Mouse (Mus musculus) fat pad, adult 2 months (tissue): ENCODE data around the gene 6330409D20Rik.
A peak's percentile ranks its signal among the peaks of the same experiment; 100 is the strongest.

ENCODE experiments used
- DNase-seq: peaks from one replicate; pipeline ENCODE4 v3.0.0-alpha.2; 2011; ENCODE audit warnings: low read depth, low spot score; ENCODE audit errors: extremely low read depth

6330409D20Rik gene

DNA sequence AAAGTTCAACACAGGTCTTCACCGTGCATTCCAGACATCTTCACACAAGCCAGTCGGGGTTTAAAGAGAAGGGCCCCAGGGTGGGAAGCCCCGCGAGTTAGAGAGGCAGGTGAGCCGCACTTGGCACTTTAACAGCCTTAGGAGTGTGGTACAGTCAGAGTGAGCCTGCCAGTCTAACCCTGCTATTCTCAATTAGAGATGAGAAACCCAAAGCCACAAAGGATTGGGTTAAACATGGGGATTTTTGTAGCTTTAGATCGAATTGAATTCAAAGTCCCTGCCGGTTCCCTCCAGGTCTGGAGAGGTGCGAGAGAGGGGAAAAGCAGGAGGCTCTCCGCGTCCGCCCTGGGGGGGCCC, at the start of gene 6330409D20Rik:
TSS of gene 6330409D20Rik (minus strand) at position 101 of the 357 bp plus-strand sequence.
- no peak for DNase-seq

GRCm38 (mm10) chr2:32788581-32788980, 47.8 kb upstream of the 6330409D20Rik start:
- DNase-seq = no peak

DNA sequence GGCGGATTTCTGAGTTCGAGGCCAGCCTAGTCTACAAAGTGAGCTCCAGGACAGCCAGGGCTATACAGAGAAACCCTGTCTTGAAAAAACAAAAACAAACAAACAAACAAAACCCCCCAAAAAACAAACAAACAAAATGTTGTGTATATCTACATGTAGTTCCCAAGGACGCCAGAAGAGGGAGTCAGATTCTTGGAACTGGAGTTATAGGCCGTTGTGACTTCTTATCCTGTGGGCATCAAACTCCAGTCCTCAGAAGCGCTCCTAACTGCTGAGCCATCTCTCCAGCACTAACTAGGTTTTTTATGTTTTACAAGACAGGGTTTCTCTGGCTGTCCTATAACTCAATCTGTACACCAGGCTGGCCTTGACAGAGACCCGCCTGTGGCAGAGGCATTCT, 46.4 kb upstream of the 6330409D20Rik start:
- no peak for DNase-seq

DNA sequence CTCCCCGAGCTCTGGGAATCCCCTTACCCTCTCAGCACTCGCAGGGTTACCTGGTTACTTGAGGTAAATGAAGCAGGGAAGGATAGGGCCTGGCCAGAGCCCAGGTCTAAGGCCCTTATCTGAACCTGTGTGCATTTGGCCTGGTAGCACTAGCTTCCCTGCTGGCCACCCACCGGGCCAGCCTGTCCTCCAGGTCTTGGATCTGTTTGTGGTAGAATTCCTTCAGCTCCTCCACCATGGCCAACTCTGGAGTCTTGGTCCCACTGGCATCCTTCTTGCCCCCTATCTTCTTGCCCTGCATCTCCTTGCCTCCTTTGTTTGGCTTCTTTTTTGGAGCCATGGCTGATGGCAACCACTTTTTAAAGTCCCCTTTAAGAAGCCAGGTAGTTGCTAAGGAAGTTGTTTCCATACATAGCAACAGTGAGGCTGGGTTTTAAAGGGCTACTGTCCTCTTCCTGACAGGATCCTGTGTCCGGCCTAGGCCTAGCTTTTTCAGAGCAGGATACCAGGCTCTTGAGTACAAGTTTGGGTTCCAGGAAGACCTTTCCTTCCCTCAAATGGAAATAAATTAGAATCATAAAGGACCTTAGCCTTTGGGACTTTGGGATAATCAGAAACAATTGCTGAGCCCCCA, 43.3 kb upstream of the 6330409D20Rik start, which contains the start of gene Cfap157:
TSS of gene Cfap157 (minus strand) at position 381 of the 634 bp plus-strand sequence.
- DNase-seq = no peak

GRCm38 (mm10) chr2:32781710-32782109, 40.9 kb upstream of the 6330409D20Rik start:
- no peak for DNase-seq

DNA sequence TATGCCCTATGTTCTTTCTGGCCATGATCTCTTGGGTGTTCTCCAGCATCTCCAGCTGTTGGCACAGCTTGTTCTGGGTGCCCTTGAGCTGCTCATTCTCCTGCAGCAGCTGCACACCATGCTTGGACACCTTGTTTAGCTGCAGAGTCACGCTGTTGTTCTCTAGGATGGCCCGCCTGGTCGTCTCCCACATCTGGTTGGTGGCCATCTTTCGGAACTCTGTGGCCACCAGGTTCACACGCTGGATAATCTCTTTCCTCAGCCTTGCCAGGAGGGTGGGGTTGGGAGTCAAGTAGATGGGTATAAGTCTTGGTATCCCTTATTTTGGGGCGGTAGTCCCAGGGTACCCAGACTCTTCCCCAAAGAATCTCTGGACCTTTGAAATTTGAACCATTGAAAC, 38.9 kb upstream of the 6330409D20Rik start:
- no peak for DNase-seq

DNA sequence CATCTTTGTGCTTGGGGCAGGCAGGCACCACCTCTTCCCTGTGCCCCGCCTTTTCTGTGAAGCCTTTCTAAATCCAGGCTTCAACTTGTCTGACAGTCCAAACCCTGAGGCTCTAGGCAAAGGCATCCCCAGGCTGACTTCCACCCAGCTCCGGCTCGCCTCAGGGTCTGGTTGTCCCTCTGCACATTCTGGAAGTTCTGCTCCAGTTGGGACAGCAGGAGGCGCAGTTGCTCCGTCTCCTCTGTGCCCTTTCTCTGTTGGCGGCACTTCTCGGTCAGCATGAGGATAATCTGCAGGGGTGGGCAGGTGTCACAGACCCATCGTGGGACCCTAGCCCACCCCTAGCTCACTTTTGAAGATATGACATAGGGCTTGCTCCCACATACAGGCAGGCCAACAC, 38.3 kb upstream of the 6330409D20Rik start:
- DNase-seq = no peak

DNA sequence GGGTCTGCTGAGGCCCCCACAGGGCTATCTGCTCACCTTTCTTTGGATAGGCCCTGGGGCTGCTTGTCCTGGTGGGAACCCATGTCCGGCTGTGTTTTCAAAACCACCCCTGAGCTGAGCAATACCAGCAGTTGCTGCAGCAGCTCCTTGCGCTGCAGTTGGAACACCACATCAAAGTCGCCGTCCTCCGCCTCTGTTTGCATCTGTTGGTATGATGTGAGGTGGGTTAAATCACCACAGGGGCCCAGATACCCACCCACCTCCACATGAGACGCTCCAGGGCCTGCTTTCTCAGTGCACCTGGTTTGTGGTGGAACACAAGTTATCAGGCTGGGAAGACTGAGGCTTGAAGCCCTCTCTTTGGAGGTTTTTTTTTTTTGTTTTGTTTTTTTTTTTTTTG, 37.3 kb upstream of the 6330409D20Rik start:
- DNase-seq = no peak

GRCm38 (mm10) chr2:32776192-32776591, 35.4 kb upstream of the 6330409D20Rik start:
- DNase-seq = no peak

GRCm38 (mm10) chr2:32775359-32776074, 34.7 kb upstream of the 6330409D20Rik start, which contains the start of the genes Ttc16 and Ptrh1:
Gene Ttc16, minus strand, starts transcription at chr2:32775633.
Gene Ptrh1, plus strand, starts transcription at chr2:32775786.
- DNase-seq = no peak

DNA sequence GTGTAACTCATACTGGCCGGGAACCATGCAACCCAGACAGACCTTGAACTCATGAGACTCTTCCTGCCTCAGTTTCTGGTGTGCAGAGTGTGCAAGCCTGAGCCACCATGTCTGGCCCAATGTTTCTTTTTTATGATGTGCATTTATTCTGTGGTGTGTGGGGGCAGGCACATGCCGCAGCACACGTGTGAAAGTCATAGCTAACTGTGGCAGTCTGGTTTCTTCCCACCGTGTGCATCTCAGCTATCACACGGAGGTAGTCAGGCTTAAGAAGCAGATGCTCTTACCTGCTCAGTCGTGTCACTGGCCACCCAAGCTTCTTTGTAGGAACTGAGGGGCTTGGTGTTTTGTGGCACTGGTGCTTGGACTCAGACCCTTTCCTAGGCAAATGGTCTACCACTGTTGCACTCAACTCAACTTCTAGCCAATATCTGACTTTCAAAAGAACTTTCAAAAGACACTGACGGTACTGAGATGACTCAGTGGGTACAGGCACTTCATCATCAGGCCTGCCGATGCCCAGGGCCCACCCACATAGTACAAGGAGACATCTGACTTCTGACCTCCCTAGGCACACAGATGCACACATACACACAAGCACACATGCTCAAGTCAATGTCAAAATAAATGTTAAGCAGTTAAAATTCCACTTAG, 31.9 kb upstream of the 6330409D20Rik start:
- DNase-seq = no peak

DNA sequence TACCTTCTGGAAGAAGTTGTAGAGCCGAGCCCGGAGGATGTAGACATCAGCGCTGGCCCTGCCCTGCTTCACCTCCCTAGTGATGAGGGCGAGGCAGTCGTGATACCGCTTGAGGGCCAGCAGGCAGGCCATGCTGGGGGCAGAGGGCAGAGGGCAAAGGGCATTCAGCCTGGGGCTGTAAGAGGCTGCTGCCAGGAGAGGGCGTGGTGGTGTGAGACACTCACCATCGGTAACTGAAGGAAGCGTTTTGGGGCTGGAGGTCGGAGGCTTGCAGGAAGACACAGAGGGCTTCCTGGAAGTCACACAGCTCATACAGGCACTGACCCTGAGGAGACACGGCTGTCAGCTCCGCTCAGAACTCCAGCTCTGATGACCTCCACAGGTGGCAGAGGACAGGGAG, 31.1 kb upstream of the 6330409D20Rik start:
- no peak for DNase-seq

- DNase-seq = no peak
These were observed 28.7 kb upstream of the 6330409D20Rik start for GRCm38 (mm10) chr2:32769327-32770085.

GRCm38 (mm10) chr2:32768661-32769285, 28.0 kb upstream of the 6330409D20Rik start:
- DNase-seq = peak; percentile 42

DNA sequence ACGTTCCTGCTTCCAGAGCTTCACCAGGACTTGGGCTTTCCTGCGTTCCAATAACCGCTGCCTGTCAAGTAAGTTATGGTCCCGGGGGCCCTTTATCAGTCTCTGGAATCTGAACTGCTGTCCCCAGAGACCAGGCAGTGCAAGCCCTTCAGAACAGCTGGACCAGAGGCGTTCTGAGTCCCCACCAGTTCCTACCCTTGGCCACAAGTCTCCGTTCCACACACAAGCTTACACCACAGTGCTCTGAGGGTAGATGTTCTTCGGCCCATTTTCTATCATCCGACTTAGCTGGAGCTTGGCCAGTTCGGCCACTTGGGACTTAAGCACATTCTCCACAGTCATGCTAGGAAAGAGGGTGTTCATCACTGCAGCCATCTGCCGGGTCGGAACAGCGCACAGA, 26.4 kb upstream of the 6330409D20Rik start:
- no peak for DNase-seq

GRCm38 (mm10) chr2:32763353-32763752, 22.5 kb upstream of the 6330409D20Rik start:
- DNase-seq = no peak

GRCm38 (mm10) chr2:32761859-32762258, 21.0 kb upstream of the 6330409D20Rik start:
- no peak for DNase-seq

- no peak for DNase-seq
These were observed 20.5 kb upstream of the 6330409D20Rik start for GRCm38 (mm10) chr2:32761361-32761760.

- no peak for DNase-seq
These were observed 18.2 kb upstream of the 6330409D20Rik start for GRCm38 (mm10) chr2:32759001-32759400.

DNA sequence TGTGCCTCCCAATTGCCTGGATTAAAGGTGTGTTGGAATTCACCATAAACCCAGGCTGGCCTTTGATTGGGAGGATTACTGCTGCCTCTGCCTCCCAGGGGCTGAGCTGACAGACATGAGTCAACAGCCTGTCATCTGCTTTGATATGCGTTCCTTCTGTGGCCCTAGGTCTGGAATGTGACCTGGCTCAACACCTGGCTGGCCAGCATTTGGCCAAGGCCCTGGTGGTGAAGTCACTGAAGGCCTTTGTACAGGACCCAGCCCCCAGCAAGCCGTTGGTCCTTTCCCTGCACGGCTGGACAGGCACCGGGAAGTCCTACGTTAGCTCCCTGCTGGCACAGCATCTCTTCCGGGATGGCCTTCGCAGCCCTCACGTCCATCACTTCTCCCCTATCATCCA, 17.7 kb upstream of the 6330409D20Rik start:
- no peak for DNase-seq
